ENCODE assay signal across 11 mouse cellular contexts in the genomic region with DNA sequence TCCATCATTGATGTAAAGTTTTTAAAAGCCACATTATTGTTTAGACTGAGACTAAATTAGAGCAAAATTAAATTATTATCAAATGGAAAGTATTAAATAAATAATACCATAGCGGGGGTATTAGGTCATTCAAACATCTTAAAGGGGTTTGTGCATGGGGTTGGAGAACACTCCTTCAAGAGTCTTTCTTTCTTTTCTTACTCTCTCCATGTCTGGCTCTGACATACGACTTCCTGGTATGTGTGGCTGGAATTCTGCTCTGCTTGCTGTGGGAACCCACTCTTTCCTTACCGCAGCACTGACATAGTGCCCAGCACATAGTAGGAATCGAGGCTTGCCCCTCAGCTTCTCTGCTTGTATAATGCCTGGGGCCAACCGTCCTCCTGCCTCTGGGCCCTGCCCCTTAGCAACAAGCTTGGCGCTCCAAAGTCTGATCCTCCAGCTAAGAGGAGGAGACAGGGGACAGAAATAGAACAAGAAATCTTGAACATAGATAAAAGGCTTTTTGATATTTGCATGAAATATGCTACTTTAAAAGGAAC. TPM values are rescaled to one million over a fixed set of nuclear protein-coding genes. Genes with fewer than 3 reads are reported as not detected.
A peak's percentile ranks its signal among the peaks of the same experiment; 100 is the strongest.
DNase-seq lines count a peak whose midpoint lies in the region; ATAC-seq and TF ChIP-seq lines count a peak whose summit lies in the region.
"Had no signal": no experiment of that assay in that cellular context is flagged by ENCODE, and none has a peak within 500 bp of the region (broad histone marks: within the 10 kb centered on the region; RNA-seq: fewer than 3 reads in every experiment).

No protein-coding gene starts in this region.

- peak overlapping the region; percentile 82 for H3K27ac ChIP-seq in lung, embryonic 14.5 days (ENCODE audit: low read depth)
- peak overlapping the region; percentile 80 to 85 for H3K27ac ChIP-seq in heart, embryonic 14.5 days (replicated peaks in 1 of 2; ENCODE audit: control insufficient read depth in 1 of 2, insufficient read depth in 1 of 2, low read depth in 2 of 2, low read length in 2 of 2)
- H3K27ac ChIP-seq in limb, embryonic 15.5 days: peak overlapping the region; percentile 79
- H3K27ac ChIP-seq in hindbrain, embryonic 16.5 days (ENCODE audit: low read depth, low read length): no peak overlapping the region
- H3K27ac ChIP-seq: neural tube, embryonic 12.5 days had no signal

- 26% methylated on average over 6 of the region's 6 CpGs for whole genome bisulfite sequencing in lung, embryonic 14.5 days
- 27% methylated on average over 6 of the region's 6 CpGs for WGBS in heart, embryonic 14.5 days
- 38% methylated on average over 6 of the region's 6 CpGs for WGBS in limb, embryonic 15.5 days
- 68% methylated on average over 6 of the region's 6 CpGs for WGBS in hindbrain, embryonic 16.5 days

- ATAC-seq in lung, embryonic 14.5 days (ENCODE audit: insufficient read depth): peak; percentile 61; the same call in 1 of the 2 replicates
- ATAC-seq in heart, embryonic 14.5 days (ENCODE audit: insufficient number of reproducible peaks, insufficient read depth, low FRiP score, low read depth): no peak
- ATAC-seq in limb, embryonic 15.5 days (ENCODE audit: insufficient number of reproducible peaks, low FRiP score, low TSS enrichment, low read depth): no peak
- no peak for ATAC-seq in hindbrain, embryonic 16.5 days

- peak; percentile 13 for DNase-seq in adrenal gland, adult 2 months
- no peak for DNase-seq in adrenal gland, adult 8-10 months
- peak; percentile 44 for DNase-seq in lung, embryonic 14.5 days
- no peak for DNase-seq in lung, postnatal 25 days (ENCODE audit: low spot score)
- DNase-seq in natural killer cell, adult 2 months (ENCODE audit: low spot score in 2 of 2): no peak
- DNase-seq: cerebellum, adult 9-10 months had no signal

- no peak overlapping the region for H3K9ac ChIP-seq in lung, embryonic 14.5 days
- H3K9ac ChIP-seq in heart, embryonic 14.5 days (ENCODE audit: low read length): 0 out of 2 replicates have a peak overlapping the region, but pooled peaks have one; percentile 25
- no peak overlapping the region for H3K9ac ChIP-seq in limb, embryonic 15.5 days
- H3K9ac ChIP-seq in hindbrain, embryonic 16.5 days (ENCODE audit: low read depth, low read length): no peak overlapping the region
- H3K9ac ChIP-seq: neural tube, embryonic 12.5 days had no signal

- no peak for TF ChIP-seq CTCF in lung, embryonic 14.5 days (IDR thresholded peaks at IDR 0.05; ENCODE audit: low read depth)

- no peaks in the 10 kb centered on the region for H3K27me3 ChIP-seq in lung, embryonic 14.5 days (ENCODE audit: insufficient read depth, low read length)
- no peaks in the 10 kb centered on the region for H3K27me3 ChIP-seq in heart, embryonic 14.5 days (ENCODE audit: control insufficient read depth, insufficient read depth, low read length)
- H3K27me3 ChIP-seq in limb, embryonic 15.5 days: no peaks in the 10 kb centered on the region
- no peaks in the 10 kb centered on the region for H3K27me3 ChIP-seq in hindbrain, embryonic 16.5 days (replicated peaks; ENCODE audit: control insufficient read depth, insufficient read depth, low read length)
- H3K27me3 ChIP-seq: neural tube, embryonic 12.5 days had no signal

- H3K9me3 ChIP-seq in lung, embryonic 14.5 days (ENCODE audit: low read depth, low read length): no peaks in the 10 kb centered on the region
- no peaks in the 10 kb centered on the region for H3K9me3 ChIP-seq in heart, embryonic 14.5 days (ENCODE audit: control insufficient read depth, low read length)
- no peaks in the 10 kb centered on the region for H3K9me3 ChIP-seq in limb, embryonic 15.5 days
- H3K9me3 ChIP-seq in hindbrain, embryonic 16.5 days (ENCODE audit: control insufficient read depth, low read length): no peaks in the 10 kb centered on the region
- H3K9me3 ChIP-seq: neural tube, embryonic 12.5 days had no signal

- H3K4me3 ChIP-seq in lung, embryonic 14.5 days (ENCODE audit: low read depth, low read length): no peak overlapping the region
- no peak overlapping the region for H3K4me3 ChIP-seq in heart, embryonic 14.5 days (ENCODE audit: control insufficient read depth in 1 of 2, insufficient read depth in 1 of 2, low read depth in 1 of 2, low read length in 2 of 2)
- no peak overlapping the region for H3K4me3 ChIP-seq in limb, embryonic 15.5 days
- H3K4me3 ChIP-seq in hindbrain, embryonic 16.5 days (ENCODE audit: low read length): no peak overlapping the region
- H3K4me3 ChIP-seq: neural tube, embryonic 12.5 days had no signal

- H3K4me2 ChIP-seq in lung, embryonic 14.5 days: no peak overlapping the region
- H3K4me2 ChIP-seq in heart, embryonic 14.5 days (ENCODE audit: low read length): 0 out of 2 replicates have a peak overlapping the region, but pooled peaks have one; percentile 11
- H3K4me2 ChIP-seq in limb, embryonic 15.5 days: no peak overlapping the region
- H3K4me2 ChIP-seq in hindbrain, embryonic 16.5 days (ENCODE audit: low read length): no peak overlapping the region
- H3K4me2 ChIP-seq: neural tube, embryonic 12.5 days had no signal

- peaks cover 16% of the 10 kb centered on the region for H3K4me1 ChIP-seq in lung, embryonic 14.5 days (ENCODE audit: insufficient read depth)
- H3K4me1 ChIP-seq in heart, embryonic 14.5 days (ENCODE audit: control insufficient read depth in 2 of 2, insufficient read depth in 2 of 2, low read length in 2 of 2): peaks cover 8 to 16% of the 10 kb centered on the region in 2 experiments
- H3K4me1 ChIP-seq in limb, embryonic 15.5 days: peaks cover 12% of the 10 kb centered on the region
- no peaks in the 10 kb centered on the region for H3K4me1 ChIP-seq in hindbrain, embryonic 16.5 days (ENCODE audit: control insufficient read depth, insufficient read depth, low read depth, low read length)
- H3K4me1 ChIP-seq: neural tube, embryonic 12.5 days had no signal

- no peaks in the 10 kb centered on the region for H3K36me3 ChIP-seq in lung, embryonic 14.5 days (ENCODE audit: insufficient read depth)
- H3K36me3 ChIP-seq in heart, embryonic 14.5 days (ENCODE audit: control insufficient read depth, insufficient read depth, low read length): no peaks in the 10 kb centered on the region
- no peaks in the 10 kb centered on the region for H3K36me3 ChIP-seq in limb, embryonic 15.5 days
- H3K36me3 ChIP-seq in hindbrain, embryonic 16.5 days (ENCODE audit: control insufficient read depth, insufficient read depth, low read length): no peaks in the 10 kb centered on the region
- H3K36me3 ChIP-seq: neural tube, embryonic 12.5 days had no signal

RNA-seq across cellular contexts. Expression of a gene that starts 40.0 kb away (rescaled TPM):
- total RNA-seq in adrenal gland, adult 2 months (2021): 10 to 100 TPM; 19.8 to 25.1 TPM
- polyA plus RNA-seq in adrenal gland, adult 2 months (2012; rRNA removed): 3.2 and 6.2 TPM in 2 replicates
- 10 to 100 TPM; 22.5 to 34.7 (median 29.4) TPM for total RNA-seq in adrenal gland, adult 8-10 months (2022)
- 41.2 and 41.6 TPM in 2 replicates for polyA plus RNA-seq in lung, embryonic 14.5 days (2014; fragmentation: Nextera tagmentation; extraction: Ambion mirVana)
- 23.0 and 23.3 TPM in 2 replicates for polyA plus RNA-seq in heart, embryonic 14.5 days (2014; fragmentation: Nextera tagmentation; extraction: Ambion mirVana)
- 40.1 and 41.2 TPM in 2 replicates for polyA plus RNA-seq in limb, embryonic 15.5 days (2015; fragmentation: Nextera tagmentation; extraction: Ambion mirVana)
- polyA plus RNA-seq in hindbrain, embryonic 16.5 days (2015; fragmentation: Nextera tagmentation; extraction: Ambion mirVana): 16.6 TPM in 2 replicates
- total RNA-seq: MEL had no signal

Comparison
In these comparisons a context has a peak if more than half of its experiments do, and no peak if none do; other contexts are left out.
1. DNase-seq: peak in adrenal gland, adult 2 months (single experiment) and lung, embryonic 14.5 days (single experiment); none in adrenal gland, adult 8-10 months (single experiment), lung, postnatal 25 days (single experiment) and natural killer cell, adult 2 months (0 of 2).